Mouse (Mus musculus): ENCODE measurements around the gene Cmtm2b.

The Cmtm2b gene

DNA sequence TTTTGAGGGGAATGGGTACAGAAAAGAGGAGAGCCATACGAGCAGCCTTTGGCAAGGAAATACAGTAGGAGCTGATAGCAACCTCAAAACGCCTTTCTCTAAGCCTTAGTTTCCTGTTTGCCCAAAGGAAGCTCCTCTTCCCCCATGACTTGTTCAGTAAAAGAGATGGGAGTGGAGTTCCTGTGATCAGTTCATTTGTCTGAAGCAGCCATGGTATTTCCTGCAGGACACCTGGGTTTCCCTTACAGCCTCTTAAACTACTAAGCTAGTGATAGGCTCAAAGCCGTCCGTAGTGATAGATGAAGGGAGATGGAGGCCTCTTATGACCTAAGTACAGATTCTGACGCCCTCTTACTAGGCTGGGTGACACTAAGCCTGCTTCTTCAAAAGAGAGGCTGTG, 20.4 kb downstream of the Cmtm2b start:
- DNase-seq (ENCODE audit: low read depth, low spot score), result no peak

DNA sequence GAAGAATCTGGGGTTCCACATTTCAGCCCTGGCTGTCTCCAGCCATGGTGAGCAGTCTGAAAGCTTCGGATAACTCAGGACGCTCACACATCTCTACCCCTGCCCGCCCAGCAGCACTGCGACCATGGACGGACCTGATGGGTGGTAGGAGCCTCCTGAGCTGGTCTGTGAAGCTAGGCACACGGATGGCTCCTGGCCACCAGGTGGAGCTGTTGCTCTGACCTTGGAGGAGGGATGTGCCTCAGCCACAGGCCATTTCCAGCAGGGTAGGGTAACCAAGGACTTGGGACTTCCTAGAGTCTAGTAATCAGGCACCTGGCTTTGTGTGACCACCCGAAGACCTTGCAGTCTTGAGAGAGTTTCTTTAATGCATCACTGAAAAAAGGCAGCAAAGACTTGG, 21.9 kb downstream of the Cmtm2b start:
- DNase-seq (ENCODE audit: low read depth, low spot score), result peak; percentile 39

DNA sequence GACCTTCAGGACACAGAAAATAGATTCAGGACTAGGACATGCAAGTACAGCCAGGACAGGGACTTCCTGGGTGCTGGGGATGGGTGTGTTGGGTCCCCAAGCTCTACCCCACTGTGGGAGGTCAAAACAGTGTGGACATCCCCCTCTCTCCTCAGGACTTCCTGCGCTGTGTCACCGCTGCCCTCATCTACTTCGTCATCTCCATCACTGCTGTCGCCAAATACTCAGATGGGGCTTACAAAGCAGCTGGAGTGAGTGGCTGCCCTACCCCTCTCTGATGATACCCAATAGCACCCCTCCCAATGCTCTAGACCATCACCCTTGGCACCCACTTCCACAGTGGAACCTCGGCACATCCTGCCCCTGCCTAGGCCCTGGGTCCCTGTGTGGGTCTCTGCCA, 22.6 kb downstream of the Cmtm2b start:
- no peak for DNase-seq (ENCODE audit: low read depth, low spot score)

DNA sequence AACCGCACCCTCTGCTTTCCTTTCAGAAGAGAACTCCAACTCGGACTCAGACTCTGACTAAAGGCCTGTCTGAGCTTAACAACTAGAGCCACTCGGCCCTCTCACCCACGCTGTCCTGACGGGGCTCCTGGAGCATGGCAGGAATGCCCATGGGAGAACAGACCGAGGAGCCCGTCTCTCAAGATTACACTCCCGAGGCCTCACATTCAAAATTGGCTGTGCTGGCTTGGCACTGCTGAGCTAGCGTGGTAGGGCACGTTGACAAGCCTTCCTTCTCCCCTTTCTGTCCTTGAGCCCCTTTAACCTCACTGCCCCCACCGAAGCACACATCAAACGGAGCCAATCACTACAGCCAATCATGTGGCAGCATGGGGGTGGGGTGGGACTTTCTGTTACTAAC, 24.7 kb downstream of the Cmtm2b start:
- no peak for DNase-seq (ENCODE audit: low read depth, low spot score)

DNA sequence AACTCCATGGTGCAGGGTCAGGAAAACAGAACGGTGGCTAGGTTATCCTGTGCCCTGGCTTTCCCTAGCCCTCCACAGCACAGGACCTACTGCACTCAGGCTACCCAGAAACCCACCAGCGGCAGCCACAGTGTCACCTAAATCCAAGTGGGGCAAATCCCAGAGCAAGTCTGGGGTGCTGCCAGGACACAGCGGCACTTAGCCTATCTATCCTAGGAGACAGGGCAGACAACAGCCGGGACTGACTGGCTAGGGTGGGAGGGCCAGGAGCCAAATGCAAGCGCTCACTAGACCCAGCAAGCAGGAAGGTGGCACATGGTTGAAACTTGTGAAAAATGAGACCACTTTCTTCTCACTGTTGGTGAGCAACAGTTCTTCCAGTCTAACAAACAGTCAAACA, 26.9 kb downstream of the Cmtm2b start:
- DNase-seq (ENCODE audit: low read depth, low spot score), result no peak

DNA sequence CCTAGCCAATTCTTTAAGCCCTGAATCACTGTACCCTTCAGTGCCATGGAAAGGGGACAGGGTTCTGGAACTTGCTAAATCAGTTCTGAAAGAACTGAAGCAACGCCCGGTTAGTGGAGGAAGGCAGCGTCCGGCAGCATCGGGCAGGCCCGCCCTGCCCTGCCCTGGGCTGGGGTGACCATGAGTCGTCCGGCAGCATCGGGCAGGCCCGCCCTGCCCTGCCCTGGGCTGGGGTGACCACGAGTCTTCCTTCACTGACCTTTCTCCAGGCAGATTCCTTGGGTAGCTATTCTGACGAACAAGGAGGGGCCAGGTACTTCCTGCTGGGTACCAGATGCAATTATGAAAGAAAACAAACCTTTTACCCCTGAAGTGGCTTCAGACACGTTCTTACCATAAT, 28.0 kb downstream of the Cmtm2b start:
- DNase-seq (ENCODE audit: low read depth, low spot score), result no peak

DNA sequence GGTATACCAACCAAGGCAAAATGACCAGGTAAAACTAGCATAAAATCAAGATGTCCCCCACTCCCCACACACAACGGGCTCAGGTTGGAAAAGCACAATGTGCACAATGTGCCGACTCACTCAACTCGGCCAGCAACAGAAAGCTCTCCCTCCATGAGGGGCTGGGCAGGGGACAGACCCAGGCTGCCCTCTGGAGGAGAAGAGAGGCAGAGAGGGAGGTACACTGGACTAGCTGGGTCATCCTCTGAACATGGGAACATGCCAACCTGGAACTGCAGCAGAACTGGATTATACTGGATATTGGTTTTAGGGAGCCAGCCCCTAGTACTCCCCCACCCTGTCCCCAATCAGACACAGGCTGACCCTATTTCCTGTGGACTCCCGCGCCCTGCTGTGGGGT, 31.2 kb downstream of the Cmtm2b start:
- no peak for DNase-seq (ENCODE audit: low read depth, low spot score)

DNA sequence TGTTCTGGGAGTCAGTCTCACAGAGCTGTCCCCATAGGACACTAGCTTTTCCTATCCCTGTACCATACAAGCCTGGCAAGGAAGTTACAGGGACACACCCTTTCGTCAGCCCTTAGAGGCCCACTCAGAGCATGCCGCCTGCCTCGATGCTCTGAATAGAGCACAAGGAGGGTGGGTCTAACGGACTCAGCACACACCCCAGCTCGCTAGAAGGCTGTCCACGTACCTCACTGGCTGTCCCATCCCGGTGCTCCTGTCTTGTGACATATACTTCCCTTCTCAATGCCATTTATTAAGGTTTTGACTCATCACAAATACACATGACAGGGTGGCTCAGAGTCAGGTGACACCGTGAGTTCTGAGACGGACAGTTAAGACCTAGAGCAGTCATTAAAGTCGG, 32.5 kb downstream of the Cmtm2b start:
- DNase-seq (ENCODE audit: low read depth, low spot score), result no peak

DNA sequence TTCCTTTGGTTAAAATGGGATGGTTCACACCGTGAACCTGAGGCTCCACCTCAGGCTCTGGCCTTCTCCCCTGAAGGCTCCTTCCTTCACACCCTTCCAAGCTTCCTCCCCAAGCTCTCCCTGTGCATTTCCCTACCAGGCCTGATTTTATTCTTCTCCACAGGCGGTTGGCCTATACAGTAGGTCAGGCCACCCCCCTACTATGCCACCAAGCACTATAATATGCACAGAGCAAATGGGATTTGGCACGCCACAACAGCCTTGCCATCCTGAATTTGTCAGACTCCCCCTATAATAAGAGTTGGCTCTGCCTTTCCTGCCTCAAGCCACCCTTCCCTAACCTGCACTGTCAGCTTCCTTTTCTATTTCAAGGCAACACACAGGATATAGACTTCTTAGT, 36.6 kb downstream of the Cmtm2b start:
- DNase-seq (ENCODE audit: low read depth, low spot score), result no peak

DNA sequence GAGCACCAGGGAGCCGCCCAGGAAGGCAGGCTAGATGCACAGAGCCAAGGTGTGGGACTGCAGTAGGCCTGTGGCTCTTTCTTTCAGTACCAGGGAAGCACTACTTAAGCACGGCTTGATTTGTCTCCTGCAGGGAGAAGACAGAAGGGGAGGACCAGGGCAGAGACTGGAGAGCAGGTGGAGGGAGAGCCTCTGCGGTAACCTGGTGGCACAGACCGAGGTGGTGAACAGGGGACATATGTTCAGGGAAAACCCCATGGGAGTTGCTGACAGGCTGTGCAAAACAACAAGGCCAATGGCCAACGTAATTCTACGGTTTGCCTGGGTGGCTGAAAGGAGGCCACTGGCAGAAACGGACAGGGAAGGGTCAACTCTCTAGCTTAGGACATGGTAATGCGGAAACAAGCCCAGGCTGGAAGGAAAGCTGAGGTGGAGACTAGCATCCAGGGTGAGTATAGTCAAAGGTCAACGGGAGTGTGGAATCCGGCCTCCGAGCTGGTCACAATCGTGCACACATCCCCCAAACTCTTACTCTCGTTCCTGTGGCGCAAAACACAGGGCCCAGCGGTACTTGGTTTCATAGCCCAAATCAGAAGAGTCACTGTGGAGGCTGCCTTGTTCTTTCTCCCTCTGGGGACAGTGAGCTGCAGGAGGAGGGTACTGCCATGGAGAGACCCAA, 37.9 kb downstream of the Cmtm2b start:
- no peak for DNase-seq (ENCODE audit: low read depth, low spot score)

DNA sequence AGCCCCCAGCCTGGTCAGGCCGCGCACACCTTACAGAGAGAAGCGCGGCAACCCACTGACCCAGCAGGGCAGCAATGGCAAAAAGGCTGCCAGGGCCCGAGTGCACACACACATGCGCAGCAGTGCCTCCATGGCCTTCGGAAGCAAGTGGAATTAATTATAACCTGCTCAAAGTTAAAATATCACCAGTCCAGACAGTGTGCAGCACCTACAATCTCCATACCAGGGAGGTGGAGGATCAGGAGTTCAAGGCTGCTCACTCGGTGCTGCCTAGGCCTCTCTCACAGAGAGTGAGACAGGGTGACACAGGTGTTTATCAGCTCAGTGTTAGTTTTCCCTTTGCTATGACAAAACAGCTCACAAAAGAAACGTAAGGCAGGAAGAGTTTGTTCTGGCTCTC, 43.7 kb downstream of the Cmtm2b start:
- DNase-seq (ENCODE audit: low read depth, low spot score), result no peak

DNA sequence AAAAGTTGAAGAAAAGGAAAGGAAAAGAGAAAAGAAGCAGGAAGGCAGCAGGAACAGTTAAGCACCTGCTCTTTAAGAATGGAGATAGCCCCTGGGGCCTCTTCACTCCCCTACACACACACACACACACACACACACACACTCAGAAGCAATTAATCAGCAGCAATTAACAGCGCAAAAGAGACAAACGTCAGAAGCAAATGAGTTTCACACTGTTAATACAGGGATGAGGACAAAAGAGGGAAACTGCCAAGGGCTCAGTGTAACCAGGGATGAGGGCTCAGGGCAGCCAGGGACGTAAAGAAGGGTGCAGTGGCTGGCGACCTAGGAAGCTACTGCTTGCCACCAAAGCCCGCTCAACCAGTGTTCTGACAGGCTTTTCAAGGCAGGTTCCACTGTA, 45.4 kb downstream of the Cmtm2b start:
- DNase-seq (ENCODE audit: low read depth, low spot score), result no peak

DNA sequence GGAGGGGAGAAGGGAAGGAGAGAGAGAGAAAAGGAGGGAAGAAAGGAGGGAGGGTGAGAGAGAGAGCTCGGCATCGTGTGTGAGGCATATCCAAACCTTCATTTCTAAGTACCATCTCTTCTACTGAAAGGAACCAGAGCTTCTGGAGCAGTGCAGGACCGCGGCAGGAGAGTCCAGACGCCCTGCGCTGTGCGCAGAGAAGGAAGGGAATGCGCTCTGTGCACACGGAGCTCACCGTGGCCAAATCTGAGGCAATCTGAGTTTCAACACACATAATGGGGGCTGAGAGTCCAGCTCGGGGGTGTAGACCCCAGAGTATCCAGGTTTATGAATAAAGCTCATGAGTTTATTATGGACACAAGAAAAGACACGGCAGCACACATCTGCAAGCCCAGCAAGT, 47.6 kb downstream of the Cmtm2b start:
- DNase-seq (ENCODE audit: low read depth, low spot score), result no peak

DNA sequence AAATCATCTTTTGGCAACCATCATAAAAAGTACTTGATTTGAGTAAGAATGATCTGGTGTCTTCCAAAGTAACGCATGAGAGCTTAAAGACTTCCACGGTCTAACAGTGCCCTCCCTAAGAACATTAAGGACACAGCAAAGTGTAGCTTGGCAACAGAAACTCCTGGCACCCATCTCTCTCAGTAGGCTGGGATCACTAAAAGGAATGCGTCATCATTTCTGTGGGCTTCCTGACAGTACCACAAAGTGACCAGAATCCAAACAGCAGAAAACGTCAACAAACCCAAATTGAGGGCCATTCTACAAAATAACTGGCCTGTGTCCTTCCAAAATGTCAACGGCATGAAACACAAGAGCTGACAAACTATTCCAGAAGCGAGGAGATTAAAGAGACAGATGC, 48.0 kb downstream of the Cmtm2b start:
- DNase-seq (ENCODE audit: low read depth, low spot score), result no peak

DNA sequence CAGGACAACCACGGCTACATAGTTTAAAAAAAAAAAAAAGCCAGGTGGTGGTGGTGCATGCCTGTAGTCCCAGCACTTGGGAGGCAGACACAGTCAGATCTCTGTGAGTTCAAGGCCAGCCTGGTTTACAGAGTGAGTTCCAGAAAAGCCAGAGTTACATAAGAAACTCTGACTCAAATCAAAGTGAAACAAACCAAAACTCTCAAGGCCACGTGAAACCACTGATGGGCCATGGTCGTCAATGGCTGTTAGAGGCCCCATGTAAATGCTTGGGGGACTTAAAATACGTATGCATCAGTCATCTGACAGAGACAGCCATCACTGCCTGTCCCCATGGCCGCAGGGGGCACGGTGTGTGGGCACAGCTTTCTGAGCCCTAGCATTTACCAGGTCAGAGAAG, 49.1 kb downstream of the Cmtm2b start:
- DNase-seq (ENCODE audit: low read depth, low spot score), result no peak

DNA sequence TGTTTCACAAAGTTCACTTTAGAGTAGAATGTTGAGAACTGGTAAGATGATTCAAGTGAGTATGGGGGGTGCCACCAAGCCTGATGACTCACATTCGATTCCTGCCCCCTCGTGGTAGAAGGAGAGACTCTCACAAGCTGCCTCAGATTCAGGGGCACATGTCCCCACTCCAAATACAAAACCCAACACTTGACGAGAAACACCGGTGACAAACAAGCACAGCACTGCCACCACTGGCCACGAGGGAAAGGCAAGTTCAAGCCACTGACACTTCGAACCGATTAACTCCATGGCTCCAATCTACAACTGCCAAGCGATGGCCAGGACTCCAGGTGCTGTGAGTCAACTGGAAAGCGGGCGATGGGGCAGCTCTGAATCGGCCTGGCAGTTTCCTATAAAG, 51.7 kb downstream of the Cmtm2b start:
- DNase-seq (ENCODE audit: low read depth, low spot score), result no peak

DNA sequence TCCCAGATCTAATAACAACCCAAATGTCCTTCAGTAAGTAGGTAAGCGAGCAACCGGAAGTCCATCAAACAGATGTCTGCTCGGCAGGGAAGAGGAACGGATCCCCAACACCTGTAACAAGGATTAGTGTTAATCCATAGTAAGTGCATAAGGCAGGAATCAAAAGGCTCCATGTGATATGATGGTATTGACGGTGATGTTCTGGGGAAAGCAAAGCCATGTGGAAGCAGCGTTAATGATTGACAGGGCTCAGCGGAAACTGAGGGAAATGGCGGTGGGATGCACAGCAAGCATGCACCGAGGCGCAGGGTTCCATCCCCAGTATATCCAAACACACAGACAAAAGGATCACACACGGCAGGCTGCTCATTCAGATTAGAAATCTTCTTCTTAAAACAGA, 52.2 kb downstream of the Cmtm2b start:
- no peak for DNase-seq (ENCODE audit: low read depth, low spot score)

DNA sequence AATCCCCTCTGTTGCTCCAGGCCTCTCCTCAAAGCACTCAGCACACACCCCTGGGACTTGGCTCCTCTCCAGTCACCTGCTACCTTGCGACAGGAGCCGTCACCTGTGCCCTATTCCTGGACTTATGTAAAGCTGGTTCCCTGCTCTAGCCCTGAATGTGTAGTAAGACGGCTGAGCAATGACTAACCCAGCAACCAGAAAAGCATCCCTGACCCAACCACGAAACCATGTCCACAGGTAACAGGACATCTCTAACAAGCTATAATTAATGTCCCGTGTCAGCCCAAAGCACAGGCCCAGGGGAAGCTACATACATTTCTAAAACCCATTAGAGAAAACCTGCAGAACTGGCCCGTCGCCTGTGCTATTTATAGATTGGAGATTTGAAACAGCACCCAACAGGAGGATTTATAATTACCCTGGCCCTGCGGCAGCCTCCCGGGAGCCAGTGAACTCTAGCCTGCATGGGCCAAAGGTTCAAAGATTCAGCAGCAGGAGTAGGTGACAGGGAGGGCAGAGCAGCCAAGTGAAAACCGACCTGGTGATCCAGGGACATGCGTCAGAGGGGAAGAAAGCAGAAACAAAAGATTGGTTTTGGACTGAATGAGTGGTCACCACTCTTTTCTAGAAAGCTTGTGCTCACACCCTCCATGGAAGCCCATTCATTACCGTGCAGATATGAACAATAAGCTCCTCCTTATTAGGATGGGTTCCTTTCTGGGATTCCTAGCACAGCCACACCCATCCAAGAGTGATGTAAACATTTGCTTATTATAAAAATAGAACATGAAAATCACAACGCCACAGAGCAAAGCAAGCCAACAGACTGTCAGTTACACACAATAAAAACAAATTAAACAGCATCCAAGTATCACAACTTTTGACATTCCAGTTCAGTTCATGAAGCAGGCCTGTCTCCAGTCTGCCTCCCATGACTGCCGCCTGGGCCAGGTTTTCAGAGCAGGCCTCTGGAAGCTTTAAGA, 53.1 kb downstream of the Cmtm2b start:
- DNase-seq (ENCODE audit: low read depth, low spot score), result no peak

DNA sequence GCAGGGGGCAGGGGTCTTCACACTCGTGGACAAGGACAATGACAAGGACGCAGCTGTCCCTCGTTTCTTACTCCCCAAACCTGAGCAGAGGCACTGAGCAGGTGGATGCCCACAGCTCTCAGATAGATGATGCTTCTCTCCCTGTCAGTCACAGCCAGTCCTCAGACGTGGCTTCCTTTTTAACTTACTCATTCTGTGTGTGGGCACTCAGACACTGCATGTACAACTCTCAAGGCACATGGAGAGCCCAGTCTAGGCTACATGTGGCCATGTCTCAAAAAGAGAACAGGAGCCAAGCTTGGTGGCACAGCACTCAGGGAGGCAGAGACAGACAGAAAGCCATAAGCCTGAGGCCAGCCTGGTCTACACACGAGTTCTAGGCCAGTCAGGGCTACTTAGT, 53.9 kb downstream of the Cmtm2b start:
- DNase-seq (ENCODE audit: low read depth, low spot score), result no peak

DNA sequence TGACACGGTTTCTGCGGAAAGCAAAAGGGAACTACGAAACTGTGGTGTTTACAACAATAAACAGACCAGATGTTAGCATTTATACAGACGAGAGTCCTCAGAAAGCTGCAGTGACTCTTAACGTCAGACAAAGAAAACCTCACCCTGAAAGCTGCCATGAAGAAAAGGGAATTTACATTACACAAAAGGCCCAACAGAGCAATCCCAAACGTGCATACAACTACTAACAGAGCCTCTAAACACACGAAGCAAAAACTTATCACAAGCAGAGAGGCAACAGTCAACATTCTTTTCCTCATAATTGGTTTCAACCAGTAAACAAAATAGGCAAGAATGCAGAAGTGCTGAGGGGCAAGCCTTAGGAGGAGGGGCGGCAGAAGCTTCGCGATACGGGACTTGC, 54.6 kb downstream of the Cmtm2b start:
- DNase-seq (ENCODE audit: low read depth, low spot score), result no peak

DNA sequence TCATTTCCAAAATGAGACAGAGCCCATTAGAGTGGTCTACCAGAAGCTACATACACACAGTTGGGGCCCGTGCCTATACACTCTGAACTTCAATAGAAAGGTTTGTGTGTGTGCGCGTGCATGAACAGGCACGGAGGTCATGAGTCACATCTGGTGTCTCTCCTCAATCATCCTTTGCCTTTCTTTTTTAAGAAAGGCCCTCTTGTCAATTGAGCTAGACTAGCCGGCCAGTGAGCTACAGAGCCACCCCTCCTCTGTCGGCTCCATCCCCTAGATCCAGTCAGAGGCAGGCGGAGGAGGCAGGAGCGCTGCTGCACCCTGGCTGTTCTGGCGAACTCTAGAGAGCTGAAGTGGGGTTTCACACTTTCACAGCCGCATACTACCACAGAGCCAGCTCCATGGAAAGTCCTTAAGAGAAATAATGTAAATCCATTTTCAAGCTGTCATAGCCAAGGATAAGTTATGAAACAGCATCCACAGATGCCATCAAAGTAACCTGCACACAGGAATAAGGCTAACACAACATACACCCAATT, 57.3 kb downstream of the Cmtm2b start:
- no peak for DNase-seq (ENCODE audit: low read depth, low spot score)

DNA sequence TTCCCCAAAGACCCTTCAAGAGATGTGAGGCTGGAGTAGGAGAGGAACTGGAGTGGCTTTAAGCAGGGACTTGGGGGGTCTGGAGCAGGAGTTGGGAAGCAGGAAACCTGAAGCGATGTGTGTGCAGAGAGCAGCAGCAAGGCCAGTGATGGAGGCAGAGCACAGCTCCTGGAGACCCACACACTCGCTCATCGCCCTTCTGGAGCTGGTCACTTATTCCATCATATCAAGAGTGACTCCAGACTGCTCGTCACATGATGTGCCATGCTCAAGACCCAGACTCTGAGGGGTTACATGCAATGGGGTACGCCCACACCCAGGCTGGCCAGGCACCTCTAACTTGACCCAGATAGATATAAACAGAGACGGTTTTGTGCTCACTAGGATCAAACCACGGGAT, 58.2 kb downstream of the Cmtm2b start:
- DNase-seq (ENCODE audit: low read depth, low spot score), result no peak

Data from brain, embryonic 18.5 days (tissue).